Mouse (Mus musculus) adrenal gland, postnatal 4 days (tissue): ENCODE measurements around the gene Lyrm4. TPM values are rescaled to one million over a fixed set of nuclear protein-coding genes. Genes with fewer than 3 reads are reported as not detected.
A peak's percentile ranks its signal among the peaks of the same experiment; 100 is the strongest.

Experiments used
- DNase-seq, 2 experiments: peaks; one replicate each; pipeline ENCODE4 v3.0.0; 2021 to 2022; ENCODE audit warnings: low spot score in 2 of 2, mixed read lengths in 2 of 2
- long read RNA-seq, 2 experiments: library from polyadenylated mRNA; stranded (forward); transcript quantifications; one replicate each; pipeline ENCODE4 v2.0.0; 2021
- total RNA-seq, 2 experiments: library from RNA; stranded (reverse); gene quantifications; 2 replicates each; pipeline ENCODE4 v1.2.3; 2021

The Lyrm4 gene
- 10 to 100 TPM; 17.5 to 18.3 TPM for total RNA-seq
- long read RNA-seq, experiment 1, transcript Lyrm4-201 (3 exons, 2,086 nt) = major isoform, 9 of 40 reads
- long read RNA-seq, experiment 1, partial matches to known transcripts = 0 of 40 reads
- long read RNA-seq, experiment 1, other reads (novel, unspliced or antisense) = 31 of 40 reads
- long read RNA-seq, experiment 2, transcript Lyrm4-201 (3 exons, 2,086 nt) = major isoform, 17 of 50 reads
- long read RNA-seq, experiment 2, partial matches to known transcripts = 1 of 50 reads
- long read RNA-seq, experiment 2, other reads (novel, unspliced or antisense) = 32 of 50 reads

DNA sequence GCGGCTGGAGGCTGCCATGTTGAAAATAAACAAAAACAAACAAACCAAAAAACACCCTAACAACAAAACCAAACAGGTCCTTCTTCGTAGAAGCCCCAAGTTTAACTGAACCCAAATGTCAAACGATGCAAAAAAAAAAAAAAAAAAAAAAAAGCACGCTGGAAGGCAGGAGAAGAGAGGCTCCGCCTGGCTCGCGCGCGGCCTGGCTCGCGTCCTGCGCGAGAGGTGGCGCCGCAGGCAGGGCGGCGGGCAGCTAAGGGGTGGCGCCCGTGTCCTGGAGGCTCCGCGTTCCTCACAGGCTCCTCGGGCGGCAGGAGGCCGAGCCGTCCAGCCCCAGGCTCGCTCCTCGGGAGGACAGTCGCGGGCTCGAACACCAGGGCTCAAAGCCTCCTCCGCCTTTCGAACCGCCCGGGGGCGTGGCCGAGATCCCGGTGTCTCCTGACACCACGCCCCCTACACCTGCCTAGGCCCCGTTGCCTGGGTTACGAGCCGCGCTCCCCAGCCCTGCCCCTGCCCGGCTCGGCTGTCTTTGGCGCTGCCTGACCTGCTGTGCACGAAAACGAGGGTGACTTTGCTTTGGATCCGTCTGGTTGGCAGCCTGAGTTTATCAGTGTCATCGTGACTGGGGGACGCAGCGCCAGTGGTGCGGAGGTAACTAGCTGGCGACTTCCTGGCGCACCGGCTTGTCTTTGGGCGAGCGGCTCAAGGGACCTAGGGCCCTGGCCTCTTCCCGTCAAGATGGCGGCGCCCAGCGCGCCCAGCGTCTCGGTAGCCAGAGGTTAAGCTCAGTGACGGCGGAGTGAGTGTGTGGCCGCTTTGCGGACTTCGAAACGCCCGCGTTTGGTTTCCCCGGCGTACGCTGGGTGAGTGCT is at the start of gene Lyrm4, which contains the start of gene Fars2:
TSS of gene Lyrm4 (minus strand) at position 384 of the 872 bp plus-strand sequence.
TSS of gene Fars2 (plus strand) at position 270 of the 872 bp plus-strand sequence.
- DNase-seq = peak; percentile 89 to 97

DNA sequence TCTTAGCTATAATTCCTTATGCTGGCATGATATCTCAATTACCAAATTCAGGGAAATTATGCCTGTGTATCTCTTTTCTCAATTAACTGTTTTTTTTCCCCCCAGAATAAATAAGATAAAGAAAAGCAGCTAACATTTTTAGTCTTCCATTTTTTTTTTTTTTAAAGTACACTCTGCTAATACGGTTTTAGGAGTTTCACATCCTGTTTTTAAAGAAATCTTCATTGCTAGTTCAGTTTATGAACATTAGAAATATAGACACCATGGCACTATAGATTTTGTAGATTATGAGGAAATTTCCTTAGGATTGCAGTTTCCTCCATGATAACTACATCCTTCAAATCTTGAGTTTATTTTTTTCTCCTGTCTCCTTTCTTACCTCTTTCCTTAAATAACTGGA is 46.6 kb upstream of the Lyrm4 start:
- no peak for DNase-seq

DNA sequence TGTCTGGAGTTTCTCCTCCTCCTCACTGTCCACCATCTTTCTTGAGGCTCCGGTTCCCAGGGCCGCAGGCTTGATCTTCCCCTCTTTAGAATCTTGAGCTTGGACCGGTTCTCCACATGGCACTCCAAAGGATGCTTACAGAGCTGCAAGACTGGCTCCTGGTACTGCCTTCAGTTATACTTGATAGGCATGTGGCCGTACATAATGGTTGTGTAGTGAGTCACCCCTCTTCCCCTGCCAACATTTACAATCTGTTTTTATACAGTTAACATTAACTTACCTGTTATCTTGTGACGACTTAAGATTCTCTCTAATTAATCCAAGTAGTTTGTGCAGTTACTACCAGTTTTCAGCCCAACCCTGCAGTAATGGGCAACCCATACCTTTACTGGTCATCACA is 46.1 kb upstream of the Lyrm4 start:
- DNase-seq = no peak

DNA sequence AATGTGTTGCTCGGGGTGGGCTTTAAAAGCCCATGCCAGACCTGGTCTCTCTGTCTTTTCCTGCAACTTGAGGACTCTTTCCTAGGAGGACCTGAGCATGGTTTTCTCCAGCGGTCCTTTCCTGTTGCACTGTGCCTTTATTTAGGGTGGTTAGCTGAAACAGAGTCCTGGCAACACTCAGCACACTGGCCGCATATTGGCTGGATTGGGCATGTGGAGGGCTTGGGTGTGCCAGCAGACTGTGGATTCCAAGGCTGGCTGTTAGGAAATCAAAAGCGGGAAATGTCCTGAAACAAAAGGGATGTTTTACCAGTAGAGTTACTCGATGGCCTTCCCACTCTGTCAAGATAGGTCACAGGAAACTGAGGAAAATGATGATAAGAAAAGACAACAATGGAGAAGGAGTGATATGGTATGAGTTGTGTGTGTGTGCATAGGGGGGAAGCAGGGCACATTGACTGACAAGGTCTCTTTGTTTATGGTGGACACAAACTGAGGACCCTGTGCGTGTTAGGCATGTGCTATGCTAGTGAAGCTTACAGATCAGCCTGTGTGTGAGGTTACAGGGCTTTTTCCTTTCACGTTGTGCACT is 39.1 kb upstream of the Lyrm4 start:
- DNase-seq = no peak

DNA sequence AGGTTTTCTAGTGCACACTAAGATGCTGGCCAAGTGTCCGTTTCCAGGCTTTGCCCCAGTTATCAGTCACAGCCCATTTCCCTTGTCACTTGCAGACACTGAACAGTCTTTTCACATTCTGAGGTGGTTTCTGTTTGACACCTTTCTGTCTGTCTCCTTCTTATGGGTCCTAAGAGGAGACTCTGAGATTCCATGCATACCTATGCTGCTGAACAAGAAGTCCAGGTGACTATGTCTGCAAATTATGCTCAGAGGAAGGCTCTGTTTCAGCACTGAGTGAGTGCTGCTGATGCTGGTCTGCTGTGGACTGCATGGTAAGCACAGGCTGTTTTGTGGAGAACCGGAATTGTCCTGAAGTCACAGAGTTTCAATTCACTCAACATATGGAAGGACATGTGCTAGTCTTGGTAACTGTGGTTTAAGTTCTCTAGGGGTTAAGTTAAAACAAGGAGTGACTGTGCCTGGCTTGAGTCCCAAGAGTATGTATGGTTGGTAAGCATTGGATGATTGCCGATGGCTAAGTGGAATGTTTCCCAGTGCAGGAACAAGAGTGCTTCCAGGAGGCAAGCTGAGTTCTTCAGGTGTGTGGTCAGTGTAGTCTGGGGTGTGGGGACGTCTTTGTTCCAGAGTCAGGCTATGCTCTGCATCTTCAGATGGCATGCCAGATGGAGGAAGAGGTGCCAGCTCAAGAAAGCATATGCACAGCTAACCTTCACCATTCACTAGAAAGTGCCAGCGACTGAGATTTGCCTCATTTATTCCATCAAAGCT is 35.6 kb upstream of the Lyrm4 start:
- no peak for DNase-seq

DNA sequence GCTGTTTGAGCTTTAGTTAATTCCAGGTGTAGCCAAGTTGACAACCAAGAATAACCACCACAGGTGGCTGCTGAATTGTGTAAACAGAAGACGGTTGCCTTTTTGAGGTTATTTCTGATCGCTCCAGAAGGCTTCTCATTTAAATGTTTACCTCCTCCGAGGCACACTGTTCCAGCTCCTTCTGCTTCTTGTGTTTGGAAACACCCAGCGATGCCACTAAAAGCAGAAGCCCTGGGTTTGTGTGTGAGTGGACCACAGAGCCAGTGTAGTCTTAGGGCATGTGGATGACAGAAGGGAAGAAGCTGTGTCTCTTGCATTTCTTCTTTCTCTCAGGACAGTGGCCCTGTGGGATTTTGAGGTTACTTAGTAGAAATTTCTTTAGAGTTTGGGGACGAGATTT is 32.9 kb upstream of the Lyrm4 start:
- DNase-seq = no peak

DNA sequence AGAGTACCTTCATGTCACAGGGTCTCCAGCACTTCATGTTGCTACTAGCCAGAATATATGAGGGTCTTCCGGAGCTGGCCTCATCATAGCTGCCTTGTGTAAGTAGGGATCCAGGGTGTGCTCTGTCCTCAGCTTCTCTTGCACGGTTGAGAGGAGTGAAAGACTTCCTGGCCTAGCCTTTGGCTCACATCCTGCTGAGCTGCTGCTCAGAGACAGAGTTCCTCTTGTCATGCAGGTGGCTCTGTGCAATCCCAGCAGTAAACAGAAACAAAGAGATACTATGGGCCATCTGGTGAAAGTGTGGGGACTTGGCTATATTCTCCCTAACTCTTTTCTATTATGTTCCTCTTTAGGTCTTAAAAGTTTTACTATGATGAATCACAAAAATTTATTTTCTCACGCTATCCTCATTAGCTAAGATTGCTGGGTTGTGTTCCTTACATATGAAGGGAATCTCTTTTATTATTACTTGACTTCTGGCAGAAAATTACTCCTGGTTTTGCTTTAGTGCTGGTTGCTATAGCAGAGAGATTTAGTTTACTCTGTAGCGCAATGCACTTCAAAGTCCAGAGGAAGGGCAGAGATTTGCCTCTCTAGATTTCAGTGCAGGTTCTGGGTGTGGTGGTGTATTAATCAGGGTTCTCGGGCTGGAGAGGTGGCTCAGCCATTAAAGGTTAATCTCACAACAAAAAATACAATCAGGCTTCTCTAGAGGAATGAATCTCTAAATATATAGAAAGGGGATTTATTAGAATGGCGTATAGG is 32.0 kb upstream of the Lyrm4 start:
- no peak for DNase-seq

DNA sequence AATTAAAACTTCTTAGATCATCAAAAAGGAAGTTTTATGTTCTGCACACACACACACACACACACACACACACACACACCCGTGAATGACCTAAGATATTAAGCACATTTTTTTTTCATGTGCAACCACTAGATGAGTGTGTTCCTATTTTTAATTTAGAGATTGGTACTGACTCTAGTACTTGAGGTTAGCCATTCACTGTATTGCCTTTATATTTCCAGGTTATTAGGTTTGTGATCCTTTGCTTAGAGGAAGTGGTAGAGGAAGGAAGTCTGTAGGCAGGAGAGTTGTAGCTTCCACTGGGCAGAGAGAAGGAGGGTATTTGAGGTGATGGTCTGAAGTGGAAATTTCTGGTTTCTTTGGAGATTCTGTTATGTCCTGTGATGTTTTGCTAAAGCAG is 28.3 kb upstream of the Lyrm4 start:
- DNase-seq = no peak

DNA sequence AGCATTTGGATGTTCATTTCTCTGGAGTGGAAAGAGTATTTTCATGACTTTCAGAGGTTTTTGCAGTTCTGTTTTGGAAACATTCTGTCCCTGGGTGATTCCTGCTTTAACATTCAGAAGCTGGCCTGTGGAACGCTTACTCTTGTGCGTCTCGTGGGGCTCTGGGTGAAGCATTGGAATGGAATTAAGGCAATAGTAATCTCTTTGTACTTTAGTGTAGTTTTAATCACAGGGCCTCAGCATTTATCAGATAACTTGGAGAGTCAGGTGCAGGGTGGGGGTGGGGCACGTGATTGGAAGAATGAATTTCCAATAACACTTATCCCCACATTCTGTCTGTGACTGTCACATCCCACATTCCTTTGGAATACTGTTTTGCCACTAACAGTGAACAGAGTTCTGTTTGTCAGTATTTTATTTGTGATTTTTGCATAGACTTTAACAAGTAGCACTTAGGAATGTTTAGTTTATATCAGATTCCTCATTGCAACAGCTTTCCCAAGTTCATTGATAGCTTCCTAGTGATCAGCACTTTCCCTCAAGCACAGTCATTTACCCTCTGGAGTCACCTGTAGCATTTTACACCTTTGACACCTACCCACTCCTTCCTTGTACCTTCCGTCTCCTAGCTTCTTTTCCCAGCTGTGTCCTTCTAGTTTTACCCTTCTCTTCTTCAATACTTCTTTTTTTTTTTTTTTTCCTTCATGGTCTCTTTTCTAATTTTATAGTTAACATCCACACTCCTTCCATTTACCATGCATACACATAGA is 23.1 kb upstream of the Lyrm4 start:
- DNase-seq = no peak

DNA sequence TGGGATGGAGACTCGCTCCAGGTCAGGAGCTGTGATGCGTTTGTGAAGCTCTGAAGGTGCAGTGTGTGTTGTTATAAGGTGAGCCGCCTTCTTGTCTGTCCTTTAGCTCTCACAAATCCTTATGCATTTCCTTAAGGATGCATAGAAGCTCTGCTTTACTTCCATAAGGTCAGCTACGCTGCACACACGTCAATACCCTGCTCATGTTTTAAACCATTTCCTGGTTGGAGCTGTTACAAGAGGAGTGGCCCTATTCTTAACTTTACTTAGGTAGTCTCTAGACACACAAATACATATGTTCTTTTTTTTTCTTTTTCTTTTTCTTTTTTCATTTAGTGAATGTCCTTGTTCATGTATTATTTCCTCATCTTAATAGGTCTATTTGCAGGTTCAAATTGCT is 22.4 kb upstream of the Lyrm4 start:
- no peak for DNase-seq

DNA sequence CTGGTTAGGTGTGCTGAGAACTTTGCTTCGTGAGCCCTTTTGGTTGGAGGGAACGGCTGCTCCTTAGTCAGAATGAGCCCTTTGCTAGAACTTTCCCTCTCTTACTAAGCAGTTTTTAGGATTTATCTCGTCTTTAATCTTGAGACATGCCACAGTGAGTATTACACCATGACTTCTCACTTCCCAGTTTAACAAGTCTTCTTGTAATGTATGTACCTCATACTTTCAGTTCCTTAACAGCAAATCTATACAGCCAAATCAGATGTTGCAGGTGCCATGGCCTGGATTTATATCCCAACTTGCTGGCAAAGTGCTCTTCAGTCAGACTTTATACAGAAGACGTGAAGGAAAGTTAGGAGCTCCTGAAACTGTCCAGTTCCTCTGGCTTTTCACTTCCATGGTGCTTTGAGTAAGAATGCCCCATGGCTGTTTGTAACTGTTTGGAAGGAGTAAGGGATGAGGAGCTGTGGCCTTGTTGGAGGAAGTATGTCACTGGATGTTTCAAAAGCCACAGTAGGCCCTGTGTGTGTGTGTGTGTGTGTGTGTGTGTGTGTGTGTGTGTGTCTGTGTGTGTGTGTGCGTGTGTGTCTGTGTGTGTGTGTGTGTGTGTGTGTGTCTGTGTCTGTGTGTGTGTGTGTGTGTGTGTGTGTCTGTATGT is 14.8 kb upstream of the Lyrm4 start:
- no peak for DNase-seq

DNA sequence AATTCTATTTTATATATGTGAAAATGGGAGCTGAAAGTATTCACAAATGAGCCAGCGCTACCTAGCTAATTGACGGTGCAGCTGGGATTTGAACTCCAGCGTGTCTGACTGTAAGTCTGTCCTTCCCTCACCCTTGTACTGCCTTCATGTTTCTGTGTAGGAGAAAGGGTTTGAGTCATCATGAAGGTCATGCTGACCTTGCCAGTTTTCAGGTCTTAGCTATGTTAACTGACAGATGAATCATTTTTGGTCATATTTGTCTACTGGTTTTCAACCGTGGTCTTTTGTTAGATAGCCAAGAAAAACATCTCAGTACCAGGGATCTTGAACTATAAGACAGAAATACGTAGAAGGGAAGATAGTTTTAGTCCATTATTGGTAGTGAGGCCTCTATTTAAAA is 14.1 kb upstream of the Lyrm4 start:
- no peak for DNase-seq

DNA sequence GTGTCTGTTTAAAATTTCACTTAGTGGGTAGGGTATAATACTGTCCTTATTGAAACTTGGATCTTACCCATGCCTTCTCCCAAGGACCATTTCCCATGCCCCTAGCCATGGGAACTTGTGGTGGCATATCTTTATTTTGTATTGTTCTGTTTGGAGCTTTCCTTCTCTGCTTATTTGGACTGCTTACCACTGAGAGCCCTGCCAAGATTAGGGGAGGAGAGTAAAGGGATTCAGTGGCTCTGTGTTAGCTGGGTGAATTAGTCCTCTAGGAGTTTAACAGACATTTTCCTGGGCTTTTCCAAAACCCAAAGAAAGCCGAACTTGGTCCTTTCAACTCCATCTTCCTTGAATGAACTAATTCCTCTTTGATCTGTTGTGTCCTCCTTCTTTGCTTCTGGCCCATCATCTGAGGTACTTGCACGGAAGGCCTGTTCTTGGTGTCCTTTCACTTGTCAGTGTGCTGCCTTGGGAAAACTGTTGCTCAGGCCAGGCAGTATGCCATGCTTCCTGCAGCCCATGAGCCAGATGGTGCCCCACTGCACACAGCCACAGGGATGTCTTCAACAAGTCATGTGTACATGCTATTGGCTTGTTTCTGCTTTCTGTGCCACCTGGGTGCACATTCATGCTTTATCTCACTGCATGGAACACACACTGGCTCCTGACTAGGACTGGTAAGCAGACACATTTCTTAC is 12.2 kb upstream of the Lyrm4 start:
- DNase-seq = no peak

DNA sequence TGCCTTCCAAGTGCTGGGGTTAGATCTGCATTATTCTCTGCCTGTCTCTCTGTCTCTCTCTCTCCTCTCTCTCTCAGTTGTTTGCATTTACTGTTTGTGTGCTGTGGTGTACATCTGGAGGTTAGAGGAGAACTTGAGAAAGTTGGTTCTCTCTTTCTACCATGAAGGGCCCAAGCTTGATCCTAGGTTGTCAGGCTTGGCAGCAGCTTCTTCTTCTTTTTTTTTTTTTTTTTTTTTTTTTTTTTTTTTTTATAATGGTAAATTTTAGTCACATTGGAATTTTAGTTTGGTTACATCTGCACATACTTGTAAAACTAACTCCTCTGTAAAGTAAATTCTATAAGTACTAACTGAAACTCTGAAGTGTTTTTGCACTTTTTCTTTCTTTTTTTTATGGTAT is 3.3 kb upstream of the Lyrm4 start:
- DNase-seq = no peak

DNA sequence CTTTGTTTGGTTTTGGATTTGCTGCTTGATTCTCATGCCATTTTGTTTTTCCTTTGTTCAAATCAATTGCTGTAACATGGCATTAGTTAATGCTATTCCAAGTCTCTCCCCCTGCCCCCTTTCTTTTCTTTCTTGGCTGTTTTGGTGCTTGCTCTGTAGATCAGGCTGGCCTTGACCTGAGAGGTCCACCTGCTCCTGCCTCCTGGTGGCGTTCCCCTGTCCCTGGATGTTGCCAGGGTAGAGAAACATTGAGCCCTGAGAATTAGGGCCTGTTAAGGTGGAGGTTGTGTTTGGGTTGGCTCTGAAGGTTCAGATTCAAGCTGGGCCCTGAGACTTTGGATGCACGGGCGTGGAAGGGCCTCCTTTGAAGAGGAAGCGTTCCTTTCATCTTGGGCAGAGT is 2.4 kb upstream of the Lyrm4 start:
- no peak for DNase-seq

DNA sequence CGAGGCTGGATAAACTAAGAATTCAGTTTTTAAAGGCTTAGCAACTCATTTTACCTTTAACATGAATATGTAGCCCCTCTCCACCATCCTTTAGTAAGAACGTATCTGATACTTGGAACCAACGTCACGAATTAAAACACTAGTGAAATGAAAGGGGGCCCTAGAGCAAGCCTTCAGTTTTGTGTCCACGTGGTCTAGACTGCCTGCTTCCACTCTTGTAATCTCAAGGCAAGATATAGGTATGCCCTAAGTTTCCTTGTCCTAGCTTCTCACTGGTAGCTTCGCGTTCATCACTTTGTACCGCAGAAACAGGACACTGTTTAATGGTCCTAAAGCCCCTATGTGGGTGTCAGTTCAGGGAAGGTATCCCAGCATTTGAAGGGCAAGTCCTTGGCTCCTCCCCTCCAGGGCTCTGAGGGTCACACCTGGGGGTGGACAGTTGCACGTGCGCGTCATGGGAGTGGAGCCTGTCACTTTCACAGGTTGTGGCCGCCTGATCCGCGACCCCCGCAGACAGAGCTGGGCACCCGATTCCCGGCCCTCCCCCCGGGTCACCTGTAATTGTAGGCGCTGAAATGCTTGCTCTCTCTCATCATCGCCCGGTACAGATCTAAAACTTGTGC is 695 bp downstream of the Lyrm4 start:
- peak; percentile 9 to 12 for DNase-seq

DNA sequence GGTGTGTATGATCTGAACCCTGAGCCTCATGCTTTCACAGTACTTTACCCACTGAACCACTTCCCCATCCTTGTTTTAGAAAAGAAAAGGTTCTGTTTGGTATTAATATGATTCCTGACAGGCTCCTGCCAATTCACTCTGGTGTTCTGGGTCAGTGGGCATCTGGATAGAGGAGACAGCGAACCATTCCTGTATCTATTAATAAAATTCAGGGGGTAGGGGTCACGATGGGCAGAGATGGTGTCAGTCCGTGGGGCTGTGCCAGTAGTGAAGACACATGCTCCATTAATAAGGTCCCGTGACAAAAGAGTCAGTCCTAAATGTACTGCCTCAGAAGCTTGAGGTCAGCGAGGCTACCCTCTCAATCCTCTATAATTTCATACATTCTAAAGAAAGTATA is 4.1 kb downstream of the Lyrm4 start:
- DNase-seq = no peak

DNA sequence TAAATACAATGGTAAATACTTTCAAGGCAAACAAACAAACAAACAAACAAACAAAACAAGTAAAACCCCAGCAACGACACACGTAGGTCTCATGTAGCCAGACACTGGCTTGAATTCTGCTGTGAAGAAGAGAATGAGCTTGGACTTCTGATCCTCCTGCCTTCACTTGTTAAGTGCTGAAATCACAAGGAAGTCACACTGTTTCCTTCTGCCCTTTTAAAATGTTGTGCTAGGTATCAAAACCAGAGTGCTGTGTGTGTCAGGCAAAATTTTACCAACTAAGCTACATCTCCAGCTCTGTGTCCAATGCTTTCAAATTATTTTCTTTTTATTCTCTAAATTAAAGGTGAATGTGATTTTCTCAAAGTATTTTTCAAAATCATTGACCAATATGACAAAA is 6.0 kb downstream of the Lyrm4 start:
- DNase-seq = no peak
